Mouse (Mus musculus): ENCODE measurements around the gene Setdb1. TPM values are rescaled to one million over a fixed set of nuclear protein-coding genes. Genes with fewer than 3 reads are reported as not detected.
"Not testable (repeated sequence)": the region's sequence is repeated elsewhere in the genome, so short reads cannot be mapped to it uniquely, and the experiment has no call there.

Gene Setdb1
- 29.9 and 34.1 TPM in 2 replicates for polyA plus RNA-seq (2015; fragmentation: Nextera tagmentation; extraction: Ambion mirVana)

DNA sequence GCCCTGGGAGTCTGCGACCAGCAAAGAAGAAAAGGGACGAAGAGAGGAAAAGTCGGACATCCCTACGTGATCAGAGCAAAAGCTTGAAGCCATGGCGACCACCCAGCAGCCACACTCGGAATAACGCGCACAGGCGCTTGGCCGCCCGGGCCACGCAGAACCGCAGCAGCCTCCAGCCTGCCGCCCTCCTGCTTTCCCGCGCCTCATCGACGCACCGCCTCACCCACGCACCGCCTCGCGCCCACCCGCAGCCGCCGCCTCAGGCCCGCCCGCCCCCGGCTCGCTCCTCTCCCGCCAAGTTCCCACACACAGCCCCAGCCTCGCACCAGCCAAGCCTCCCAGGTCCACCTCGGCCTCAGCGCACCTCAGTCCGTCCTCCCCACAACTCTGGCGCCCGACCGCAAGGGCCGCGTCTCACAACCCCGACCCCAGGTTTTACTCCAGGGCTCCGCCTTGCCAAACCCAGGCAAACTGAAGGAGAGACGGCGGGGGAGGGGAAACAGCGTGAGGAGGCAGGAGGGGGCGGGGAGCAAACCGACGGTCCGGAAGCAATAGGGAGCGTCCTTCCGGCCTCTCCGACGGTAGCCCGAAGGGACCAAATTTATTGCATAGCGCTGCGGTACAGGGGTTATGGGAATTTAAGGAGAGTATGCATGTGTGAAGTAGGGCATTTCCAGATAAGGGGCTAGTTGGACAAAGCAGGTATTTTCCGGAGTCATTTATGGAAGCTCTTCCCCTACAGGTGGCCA is at the start of gene Setdb1:
Gene Setdb1 (minus strand): TSS at position 502 of the 749 bp plus-strand sequence.
- under 1% methylated on average over 32 of the region's 57 CpGs for WGBS
- peak within 1 kb of the TSS; percentile 42 for H3K4me2 ChIP-seq

DNA sequence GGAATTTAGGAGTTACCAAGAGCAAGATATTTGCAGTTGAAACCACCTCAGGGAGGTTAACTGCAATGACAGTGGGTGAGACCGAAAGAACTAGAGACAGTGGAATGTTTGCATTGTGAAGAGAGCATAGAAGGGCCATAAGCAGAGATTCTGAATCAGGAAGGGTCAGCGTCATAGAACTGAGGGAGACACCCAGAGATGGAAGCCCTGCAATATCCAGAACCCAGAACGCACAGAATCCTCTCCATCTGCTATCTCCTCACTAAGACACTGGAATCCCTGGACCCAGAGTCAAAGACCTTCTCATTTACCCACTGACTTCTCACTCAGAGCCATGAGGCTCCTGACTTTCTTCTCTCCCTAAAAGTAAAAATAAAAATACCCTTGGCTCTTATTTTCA is 45.7 kb upstream of the Setdb1 start, which contains the start of gene 4930558C23Rik:
Gene 4930558C23Rik (minus strand): TSS at position 101 of the 400 bp plus-strand sequence.
- whole genome bisulfite sequencing, result 86% methylated on average over 3 of the region's 3 CpGs
- Histone ChIP-seq H3K4me3 (replicated peaks) (no peak within 1 kb of the TSS), H3K27ac (no peak within 1 kb of the TSS), H3K27me3 (replicated peaks) (no peaks in the 10 kb centered on the region), H3K4me2 (no peak within 1 kb of the TSS), H3K9me3 (no peaks in the 10 kb centered on the region), H3K4me1 (no peaks in the 10 kb centered on the region), H3K36me3 (no peaks in the 10 kb centered on the region), H3K9ac (no peak within 1 kb of the TSS)
- ATAC-seq (ENCODE audit: insufficient read depth, low FRiP score, low read depth), result no peak

More for the DNA sequence above, at the start of gene Setdb1:
- peak; percentile 95 for ATAC-seq (ENCODE audit: insufficient read depth, low FRiP score, low read depth)
- Histone ChIP-seq H3K4me3 (replicated peaks) (peak within 1 kb of the TSS; percentile 45), H3K36me3 (0 out of 2 replicates have a peak, but pooled peaks cover 12% of the 10 kb centered on the region), H3K9ac (peak within 1 kb of the TSS; percentile 16; the same call in 1 of the 2 replicates), H3K27ac (peak within 1 kb of the TSS; percentile 57; the same call in 1 of the 2 replicates)
- not testable (repeated sequence) for H3K4me1 ChIP-seq; H3K27me3 ChIP-seq (replicated peaks); H3K9me3 ChIP-seq

DNA sequence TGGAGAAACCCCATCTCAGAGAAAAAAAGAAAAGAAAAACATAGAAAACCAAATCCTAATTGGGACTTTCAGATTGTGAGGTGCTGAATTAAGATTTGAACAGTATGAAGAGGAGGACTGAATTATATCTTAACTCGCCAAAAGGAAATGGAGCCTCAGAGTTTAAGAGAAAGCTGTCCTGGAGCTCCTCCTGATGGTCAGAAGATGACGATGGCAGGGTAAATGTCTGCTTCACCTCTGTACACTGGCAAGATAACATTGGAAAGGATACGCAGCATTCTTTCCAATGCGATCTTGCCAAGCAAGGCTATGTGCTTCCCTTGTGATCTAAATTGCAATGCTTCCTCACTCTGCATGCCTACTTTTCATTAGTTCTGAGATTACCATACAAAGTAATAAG is 37.4 kb upstream of the Setdb1 start:
- H3K27ac ChIP-seq, result no peak overlapping the region
- 83% methylated on average over 4 of the region's 4 CpGs for WGBS

DNA sequence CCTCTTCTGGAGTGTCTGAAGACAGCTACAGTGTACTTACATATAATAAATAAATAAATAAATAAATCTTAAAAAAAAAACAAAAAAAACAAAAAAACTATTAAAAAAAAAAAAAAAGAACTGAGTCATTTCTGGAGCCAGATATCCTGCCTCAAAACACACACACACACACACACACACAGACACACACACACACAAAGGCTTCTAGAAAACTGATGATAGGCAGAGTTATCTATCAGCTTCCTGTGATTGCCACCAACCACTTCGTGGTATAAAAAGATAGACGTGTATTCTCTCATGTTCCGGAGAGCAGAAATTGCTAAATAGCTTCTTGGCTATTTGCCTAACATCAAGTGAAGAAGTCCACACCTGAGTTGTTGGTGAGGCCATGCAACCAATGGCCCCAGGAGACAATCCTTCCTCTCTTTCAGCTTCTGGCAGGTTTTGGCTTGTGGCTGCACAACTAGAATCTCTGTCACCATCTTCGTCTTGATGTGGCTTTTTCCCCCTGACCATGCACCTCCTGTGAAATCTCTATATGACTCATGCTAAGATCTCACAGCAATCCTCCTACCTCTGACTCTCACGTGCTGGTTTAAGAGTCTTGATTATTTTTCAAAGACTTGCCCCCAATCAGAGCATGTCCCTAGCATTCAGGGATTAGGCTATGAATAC is 28.5 kb upstream of the Setdb1 start:
- Histone ChIP-seq H3K27me3 (replicated peaks) (no peaks in the 10 kb centered on the region), H3K4me3 (replicated peaks) (no peak overlapping the region), H3K9ac (no peak overlapping the region), H3K36me3 (no peaks in the 10 kb centered on the region), H3K9me3 (no peaks in the 10 kb centered on the region), H3K27ac (no peak overlapping the region), H3K4me2 (no peak overlapping the region), H3K4me1 (no peaks in the 10 kb centered on the region)
- ATAC-seq (ENCODE audit: insufficient read depth, low FRiP score, low read depth), result no peak
- 75% methylated on average over 5 of the region's 5 CpGs for WGBS

More for the DNA sequence above, 37.4 kb upstream of the Setdb1 start:
- H3K36me3 ChIP-seq, result no peaks in the 10 kb centered on the region
- no peaks in the 10 kb centered on the region for H3K4me1 ChIP-seq
- no peak overlapping the region for H3K9ac ChIP-seq
- no peak overlapping the region for H3K4me3 ChIP-seq (replicated peaks)
- no peaks in the 10 kb centered on the region for H3K27me3 ChIP-seq (replicated peaks)
- ATAC-seq (ENCODE audit: insufficient read depth, low FRiP score, low read depth), result no peak
- no peak overlapping the region for H3K4me2 ChIP-seq
- no peaks in the 10 kb centered on the region for H3K9me3 ChIP-seq

DNA sequence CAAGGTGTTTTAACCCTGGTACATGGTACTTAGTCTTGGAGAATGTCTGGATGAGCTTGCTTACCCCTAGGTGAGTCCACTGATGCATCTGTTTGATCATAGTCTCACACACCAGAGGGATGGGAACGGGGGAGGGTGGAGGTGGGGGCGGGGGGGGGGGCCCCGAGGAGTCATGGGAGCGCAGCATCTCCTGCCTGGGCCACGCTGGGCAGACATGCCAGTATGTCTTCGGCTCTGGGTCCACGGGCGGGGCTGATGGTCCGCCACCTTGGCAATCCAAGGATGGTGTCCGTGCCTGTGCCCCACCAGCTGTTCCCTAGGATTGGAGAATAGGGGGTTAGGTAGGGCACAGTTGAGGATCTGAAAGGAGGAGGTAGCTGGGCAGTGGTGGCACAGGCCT is 16.2 kb upstream of the Setdb1 start:
- WGBS, result 90% methylated on average over 10 of the region's 10 CpGs
- Histone ChIP-seq H3K4me3 (replicated peaks) (no peak overlapping the region), H3K4me1 (no peaks in the 10 kb centered on the region), H3K27me3 (replicated peaks) (no peaks in the 10 kb centered on the region), H3K36me3 (no peaks in the 10 kb centered on the region), H3K4me2 (no peak overlapping the region), H3K9me3 (no peaks in the 10 kb centered on the region), H3K9ac (no peak overlapping the region), H3K27ac (no peak overlapping the region)
- no peak for ATAC-seq (ENCODE audit: insufficient read depth, low FRiP score, low read depth)

DNA sequence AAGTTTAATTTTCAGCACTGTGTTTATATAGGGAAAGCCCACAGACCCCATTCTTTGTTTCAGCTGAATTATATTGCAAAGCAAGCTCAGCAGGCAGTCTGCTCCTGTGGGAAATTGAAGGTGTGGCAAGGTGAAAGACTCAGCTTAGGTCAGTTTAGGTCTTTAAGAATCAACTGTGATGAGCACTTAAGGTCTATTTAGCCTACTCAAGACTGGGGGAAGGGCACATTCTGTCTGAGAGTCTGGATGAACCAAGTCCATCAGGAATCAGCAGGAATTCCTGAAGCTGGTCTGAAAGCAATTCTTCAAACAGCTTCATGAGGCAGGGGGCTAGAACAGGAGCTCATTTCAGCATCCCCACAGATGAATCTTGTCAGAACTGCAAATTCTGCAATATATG is 13.1 kb upstream of the Setdb1 start:
- no peaks in the 10 kb centered on the region for H3K4me1 ChIP-seq
- H3K4me2 ChIP-seq, result no peak overlapping the region
- H3K27ac ChIP-seq, result no peak overlapping the region
- H3K27me3 ChIP-seq (replicated peaks), result no peaks in the 10 kb centered on the region
- no peaks in the 10 kb centered on the region for H3K9me3 ChIP-seq
- H3K4me3 ChIP-seq (replicated peaks), result no peak overlapping the region
- no peak for ATAC-seq (ENCODE audit: insufficient read depth, low FRiP score, low read depth)
- H3K36me3 ChIP-seq, result no peaks in the 10 kb centered on the region
- H3K9ac ChIP-seq, result no peak overlapping the region

DNA sequence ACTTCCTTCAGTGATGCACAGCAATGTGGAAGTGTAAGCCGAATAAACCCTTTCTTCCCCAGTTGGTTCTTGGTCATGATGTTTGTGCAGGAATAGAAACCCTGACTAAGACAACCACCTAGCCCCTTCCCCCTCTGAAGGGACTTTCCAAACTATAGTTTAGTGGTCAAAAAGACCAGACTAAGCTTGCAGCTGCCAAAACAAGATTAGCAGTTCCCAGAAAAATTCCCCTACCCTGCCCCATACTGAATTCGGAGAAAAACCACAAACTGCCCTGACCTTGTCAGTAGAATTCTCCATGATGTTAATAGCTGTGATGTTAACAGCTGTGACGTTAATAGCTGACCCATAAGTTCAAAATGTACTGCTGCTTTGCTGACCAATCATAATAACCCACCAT is 3.3 kb upstream of the Setdb1 start:
- not testable (repeated sequence) for ATAC-seq (ENCODE audit: insufficient read depth, low FRiP score, low read depth); H3K27ac ChIP-seq; H3K4me1 ChIP-seq; H3K4me3 ChIP-seq (replicated peaks); H3K27me3 ChIP-seq (replicated peaks); H3K36me3 ChIP-seq; H3K4me2 ChIP-seq; H3K9ac ChIP-seq; H3K9me3 ChIP-seq
- WGBS, result 70% methylated on average over 3 of the region's 3 CpGs

DNA sequence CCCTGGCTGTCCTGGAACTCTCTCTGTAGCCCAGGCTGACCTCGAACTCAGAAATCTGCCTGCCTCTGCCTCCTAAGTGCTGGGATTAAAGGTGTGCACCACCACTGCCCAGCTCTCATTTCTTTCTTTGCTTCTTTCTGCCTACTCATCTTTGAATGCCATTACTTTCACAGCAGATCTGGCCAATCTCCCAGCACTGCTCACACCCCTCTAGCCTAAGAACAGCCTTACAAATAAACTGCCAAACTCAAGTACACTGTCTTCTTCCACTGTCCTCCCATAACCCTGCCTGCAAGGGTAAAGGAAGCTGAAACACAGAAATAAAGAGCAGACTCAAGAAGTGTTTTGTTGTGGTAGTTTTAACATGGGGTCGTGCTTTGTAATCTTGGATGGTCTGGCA is 744 bp upstream of the Setdb1 start:
- Histone ChIP-seq H3K27ac (no peak overlapping the region), H3K27me3 (replicated peaks) (no peaks in the 10 kb centered on the region), H3K9ac (no peak overlapping the region), H3K9me3 (no peaks in the 10 kb centered on the region), H3K4me3 (replicated peaks) (no peak overlapping the region), H3K4me2 (no peak overlapping the region), H3K36me3 (0 out of 2 replicates have a peak, but pooled peaks cover 11% of the 10 kb centered on the region), H3K4me1 (no peaks in the 10 kb centered on the region)
- ATAC-seq (ENCODE audit: insufficient read depth, low FRiP score, low read depth), result no peak
- 88% methylated on average over 2 of the region's 2 CpGs for WGBS

DNA sequence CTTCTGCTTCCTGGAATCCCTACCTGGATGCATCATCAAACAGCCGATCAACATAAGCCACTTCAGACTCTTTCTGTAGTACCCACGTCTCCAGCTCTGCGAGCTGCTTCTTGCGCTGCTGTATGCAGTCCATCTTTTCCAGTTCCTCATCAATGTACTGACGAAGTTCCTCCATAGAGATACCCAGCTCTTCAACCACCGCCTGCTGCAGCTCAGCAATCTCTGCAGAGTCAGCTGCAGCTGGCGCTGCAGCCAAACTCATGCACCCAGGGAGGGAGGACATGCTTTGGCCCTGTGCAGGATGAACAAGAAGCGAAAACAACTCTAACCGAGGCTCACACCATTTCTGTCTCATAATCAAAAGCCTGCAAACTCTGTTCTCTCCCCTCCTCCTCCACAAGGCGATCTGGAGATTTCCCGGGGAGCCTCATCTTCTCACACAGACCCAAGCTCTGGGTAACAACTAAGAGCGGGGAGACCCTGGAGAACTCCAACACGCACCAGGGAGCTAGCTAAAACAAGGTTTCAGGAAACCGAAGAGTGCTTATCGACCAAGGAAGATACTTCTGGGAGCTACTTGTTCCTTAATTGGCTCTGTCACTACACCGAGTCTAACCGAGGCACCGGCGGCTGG is 974 bp downstream of the Setdb1 start:
- not testable (repeated sequence) for ATAC-seq (ENCODE audit: insufficient read depth, low FRiP score, low read depth); H3K4me1 ChIP-seq; H3K27ac ChIP-seq; H3K9me3 ChIP-seq; H3K27me3 ChIP-seq (replicated peaks); H3K9ac ChIP-seq
- 23% methylated on average over 12 of the region's 19 CpGs for WGBS
- H3K4me2 ChIP-seq, result peak overlapping the region; percentile 40
- H3K4me3 ChIP-seq (replicated peaks), result peak overlapping the region; percentile 45
- peaks cover 16% of the 10 kb centered on the region; the same call in 1 of the 2 replicates for H3K36me3 ChIP-seq

DNA sequence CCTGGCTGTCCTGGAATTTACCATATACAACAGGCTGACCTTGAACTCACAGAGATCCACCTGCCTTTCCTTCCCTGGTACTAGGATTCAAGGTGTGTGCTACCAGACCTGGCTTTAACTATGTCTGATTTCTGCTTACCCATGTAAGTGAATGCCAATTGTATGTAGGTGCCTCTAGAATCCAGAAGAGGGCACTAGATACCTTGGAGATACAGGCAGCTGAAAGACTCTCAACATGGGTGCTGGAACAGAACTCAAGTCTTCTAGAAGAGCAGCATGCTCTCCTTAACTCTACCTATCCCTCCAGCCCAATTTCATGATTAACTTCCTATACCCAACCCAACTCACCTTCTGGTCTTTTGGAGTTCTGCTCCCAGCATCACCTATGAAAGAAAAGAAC is 7.5 kb downstream of the Setdb1 start:
- Histone ChIP-seq H3K4me3 (replicated peaks) (no peak overlapping the region), H3K4me2 (no peak overlapping the region), H3K27me3 (replicated peaks) (no peaks in the 10 kb centered on the region), H3K36me3 (peaks cover 46% of the 10 kb centered on the region), H3K9me3 (no peaks in the 10 kb centered on the region), H3K9ac (no peak overlapping the region), H3K4me1 (no peaks in the 10 kb centered on the region), H3K27ac (no peak overlapping the region)
- no peak for ATAC-seq (ENCODE audit: insufficient read depth, low FRiP score, low read depth)

DNA sequence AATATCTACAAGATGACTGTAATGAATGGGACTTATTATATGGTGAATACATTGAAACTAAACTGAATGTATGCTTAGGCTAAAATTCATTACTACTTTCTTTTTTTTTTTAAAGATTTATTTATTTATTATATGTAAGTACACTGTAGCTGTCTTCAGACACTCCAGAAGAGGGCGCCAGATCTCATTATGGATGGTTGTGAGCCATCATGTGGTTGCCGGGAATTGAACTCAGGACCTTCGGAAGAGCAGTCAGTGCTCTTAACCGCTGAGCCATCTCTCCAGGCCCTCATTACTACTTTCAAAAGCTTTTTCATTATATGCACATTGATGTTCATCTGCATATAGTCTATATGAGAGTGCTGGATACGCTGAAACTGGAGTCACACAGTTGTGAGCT is 8.7 kb downstream of the Setdb1 start:
- WGBS, result 94% methylated on average over 5 of the region's 5 CpGs
- H3K9me3 ChIP-seq; ATAC-seq (ENCODE audit: insufficient read depth, low FRiP score, low read depth); H3K4me2 ChIP-seq; H3K4me3 ChIP-seq (replicated peaks); H3K4me1 ChIP-seq; H3K9ac ChIP-seq; H3K27me3 ChIP-seq (replicated peaks); H3K27ac ChIP-seq: not testable (repeated sequence)
- peaks cover 42% of the 10 kb centered on the region for H3K36me3 ChIP-seq

DNA sequence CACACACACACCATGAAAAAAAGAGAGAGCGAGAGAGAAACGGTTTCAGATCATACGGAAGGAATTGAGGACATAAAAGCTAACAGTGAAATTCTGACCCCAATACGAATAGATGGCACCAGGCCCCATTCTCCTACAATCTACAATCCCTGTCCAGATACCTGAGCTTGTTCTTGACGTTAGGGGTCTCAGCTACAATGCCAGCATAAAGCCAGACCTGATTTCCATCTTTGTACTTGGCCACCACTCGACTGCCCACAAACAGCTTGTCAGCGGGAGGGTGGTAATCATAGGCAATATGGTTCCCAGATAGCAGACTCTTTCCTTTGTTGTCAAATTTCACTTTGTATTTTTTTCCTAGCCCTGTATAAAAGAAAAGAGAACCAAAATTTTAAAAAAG is 10.5 kb downstream of the Setdb1 start:
- Histone ChIP-seq H3K9me3 (no peaks in the 10 kb centered on the region), H3K4me3 (replicated peaks) (no peak overlapping the region), H3K9ac (no peak overlapping the region), H3K27ac (no peak overlapping the region), H3K27me3 (replicated peaks) (no peaks in the 10 kb centered on the region), H3K4me1 (no peaks in the 10 kb centered on the region), H3K4me2 (no peak overlapping the region), H3K36me3 (peaks cover 44% of the 10 kb centered on the region)
- 87% methylated on average over 7 of the region's 7 CpGs for WGBS
- no peak for ATAC-seq (ENCODE audit: insufficient read depth, low FRiP score, low read depth)
